ENCODE assay signal across 19 mouse cellular contexts in the genomic region with DNA sequence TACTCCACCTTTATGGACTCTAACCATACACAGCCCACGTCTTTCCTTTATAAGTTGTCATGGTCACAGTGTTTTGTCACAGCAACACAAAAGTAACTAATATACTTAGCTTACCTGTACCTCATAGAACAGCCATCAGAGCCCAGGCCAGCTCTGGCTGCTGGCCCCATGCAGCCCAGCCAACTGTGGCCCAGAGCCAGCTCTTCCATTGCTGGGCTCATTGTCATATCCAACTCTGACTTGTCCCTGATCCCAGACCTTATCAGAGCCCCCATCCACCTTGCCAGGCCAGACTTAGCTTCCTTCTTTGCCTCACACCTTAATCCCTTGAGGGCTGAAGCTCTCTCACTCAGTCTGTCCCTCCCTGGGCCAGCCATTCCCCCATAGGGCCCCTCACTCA.
DNase-seq lines count a peak whose midpoint lies in the region; ATAC-seq and TF ChIP-seq lines count a peak whose summit lies in the region.
"Had no signal": no experiment of that assay in that cellular context is flagged by ENCODE, and none has a peak within 500 bp of the region (broad histone marks: within the 10 kb centered on the region; RNA-seq: fewer than 3 reads in every experiment).

No protein-coding gene starts in this region.

- H3K9me3 ChIP-seq in forebrain, embryonic 14.5 days (replicated peaks; ENCODE audit: control insufficient read depth, low read length) = no peaks in the 10 kb centered on the region
- H3K9me3 ChIP-seq in forebrain, embryonic 15.5 days = no peaks in the 10 kb centered on the region
- no peaks in the 10 kb centered on the region for H3K9me3 ChIP-seq in hindbrain, postnatal 0 days (ENCODE audit: low read length)
- H3K9me3 ChIP-seq: embryonic facial prominence, embryonic 13.5 days; forebrain, embryonic 10.5 days had no signal

- no peak overlapping the region for H3K4me2 ChIP-seq in forebrain, embryonic 14.5 days (ENCODE audit: low read length)
- H3K4me2 ChIP-seq in forebrain, embryonic 15.5 days (replicated peaks) = no peak overlapping the region
- no peak overlapping the region for H3K4me2 ChIP-seq in hindbrain, postnatal 0 days (ENCODE audit: low read depth, low read length)
- H3K4me2 ChIP-seq: embryonic facial prominence, embryonic 13.5 days; liver, embryonic 11.5 days had no signal

- H3K27ac ChIP-seq in forebrain, embryonic 14.5 days (ENCODE audit: low read depth, low read length) = peak overlapping the region; percentile 79; the same call in 1 of the 2 replicates
- no peak overlapping the region for H3K27ac ChIP-seq in forebrain, embryonic 15.5 days (replicated peaks)
- H3K27ac ChIP-seq in hindbrain, postnatal 0 days = peak overlapping the region; percentile 71; the same call in 1 of the 2 replicates
- no peak overlapping the region for H3K27ac ChIP-seq in gastrocnemius, adult 2 months
- H3K27ac ChIP-seq: embryonic facial prominence, embryonic 13.5 days; forebrain, embryonic 10.5 days; heart, adult 2 months had no signal

- no peak overlapping the region for H3K9ac ChIP-seq in forebrain, embryonic 14.5 days (ENCODE audit: low read length)
- H3K9ac ChIP-seq in forebrain, embryonic 15.5 days (replicated peaks) = no peak overlapping the region
- H3K9ac ChIP-seq in hindbrain, postnatal 0 days (replicated peaks; ENCODE audit: low read length) = no peak overlapping the region
- H3K9ac ChIP-seq: embryonic facial prominence, embryonic 13.5 days had no signal

- TF ChIP-seq CTCF in hindbrain, postnatal 0 days (IDR thresholded peaks at IDR 0.05; ENCODE audit: low read depth) = no peak
- TF ChIP-seq CTCF in gastrocnemius, adult 2 months (IDR thresholded peaks at IDR 0.05) = no peak

- H3K4me3 ChIP-seq in forebrain, embryonic 14.5 days (ENCODE audit: low read depth, low read length) = no peak overlapping the region
- H3K4me3 ChIP-seq in forebrain, embryonic 15.5 days = no peak overlapping the region
- no peak overlapping the region for H3K4me3 ChIP-seq in hindbrain, postnatal 0 days (ENCODE audit: low read length)
- H3K4me3 ChIP-seq in gastrocnemius, adult 2 months = no peak overlapping the region
- H3K4me3 ChIP-seq: embryonic facial prominence, embryonic 13.5 days; forebrain, embryonic 10.5 days; heart, adult 2 months had no signal

- H3K27me3 ChIP-seq in forebrain, embryonic 14.5 days (replicated peaks; ENCODE audit: control insufficient read depth, insufficient read depth, low read length) = peaks cover 8% of the 10 kb centered on the region
- H3K27me3 ChIP-seq in forebrain, embryonic 15.5 days = 0 out of 2 replicates have a peak, but pooled peaks cover 4% of the 10 kb centered on the region
- no peaks in the 10 kb centered on the region for H3K27me3 ChIP-seq in hindbrain, postnatal 0 days (ENCODE audit: insufficient read depth, low read length)
- H3K27me3 ChIP-seq: embryonic facial prominence, embryonic 13.5 days had no signal

- intact Hi-C loops in gastrocnemius, adult 2 months (cut with DNase I) = no loop called here

- no peak for DNase-seq in forebrain, embryonic 14.5 days (ENCODE audit: low spot score)
- DNase-seq in cerebellum, adult 11 months = peak; percentile 52
- DNase-seq in cerebellum, postnatal 14 days = peak; percentile 68 to 78
- DNase-seq in hindbrain, postnatal 0 days (ENCODE audit: low spot score) = no peak
- no peak for DNase-seq in MN1 (ENCODE audit: low spot score)
- DNase-seq in heart, adult 9 months (ENCODE audit: low spot score in 2 of 2) = no peak
- DNase-seq in gastrocnemius, adult 2 months = no peak
- DNase-seq: heart, postnatal 36 days; kidney, adult 18-20 months; kidney, postnatal 36 days; lung, postnatal 10 days; right cerebral cortex, postnatal 4 days; thymus, adult 18-20 months had no signal

- ATAC-seq in forebrain, embryonic 14.5 days = no peak
- no peak for ATAC-seq in forebrain, embryonic 15.5 days (replicated peaks)
- no peak for ATAC-seq in hindbrain, postnatal 0 days
- ATAC-seq: activated CD4-positive, CD25-positive, alpha-beta regulatory T cell, adult 4 months had no signal

- H3K4me1 ChIP-seq in forebrain, embryonic 14.5 days (ENCODE audit: control insufficient read depth, insufficient read depth, low read length) = peaks cover 58% of the 10 kb centered on the region
- H3K4me1 ChIP-seq in forebrain, embryonic 15.5 days = peaks cover 65% of the 10 kb centered on the region
- peaks cover 56% of the 10 kb centered on the region for H3K4me1 ChIP-seq in hindbrain, postnatal 0 days (ENCODE audit: insufficient read depth, low read length)

- H3K36me3 ChIP-seq in forebrain, embryonic 14.5 days (ENCODE audit: control insufficient read depth, insufficient read depth, low read length) = no peaks in the 10 kb centered on the region
- no peaks in the 10 kb centered on the region for H3K36me3 ChIP-seq in forebrain, embryonic 15.5 days
- no peaks in the 10 kb centered on the region for H3K36me3 ChIP-seq in hindbrain, postnatal 0 days (ENCODE audit: insufficient read depth, low read length)
- H3K36me3 ChIP-seq: embryonic facial prominence, embryonic 13.5 days; forebrain, embryonic 10.5 days had no signal

- WGBS in forebrain, embryonic 14.5 days = 82% methylated on average over 1 of the region's 1 CpGs
- 82% methylated on average over 1 of the region's 1 CpGs for WGBS in forebrain, embryonic 15.5 days
- WGBS in hindbrain, postnatal 0 days = 82% methylated on average over 1 of the region's 1 CpGs

Comparison
In these comparisons a context has a peak if more than half of its experiments do, and no peak if none do; other contexts are left out.
1. H3K27ac ChIP-seq: peak in forebrain, embryonic 14.5 days (single experiment) and hindbrain, postnatal 0 days (single experiment); none in forebrain, embryonic 15.5 days (single experiment) and gastrocnemius, adult 2 months (single experiment).
2. DNase-seq: peak in cerebellum, adult 11 months (single experiment) and cerebellum, postnatal 14 days (2 of 2); none in forebrain, embryonic 14.5 days (single experiment), hindbrain, postnatal 0 days (single experiment), MN1 (single experiment), heart, adult 9 months (0 of 2) and gastrocnemius, adult 2 months (single experiment).